18 mouse cellular contexts compared by ENCODE assay signal in the genomic region with DNA sequence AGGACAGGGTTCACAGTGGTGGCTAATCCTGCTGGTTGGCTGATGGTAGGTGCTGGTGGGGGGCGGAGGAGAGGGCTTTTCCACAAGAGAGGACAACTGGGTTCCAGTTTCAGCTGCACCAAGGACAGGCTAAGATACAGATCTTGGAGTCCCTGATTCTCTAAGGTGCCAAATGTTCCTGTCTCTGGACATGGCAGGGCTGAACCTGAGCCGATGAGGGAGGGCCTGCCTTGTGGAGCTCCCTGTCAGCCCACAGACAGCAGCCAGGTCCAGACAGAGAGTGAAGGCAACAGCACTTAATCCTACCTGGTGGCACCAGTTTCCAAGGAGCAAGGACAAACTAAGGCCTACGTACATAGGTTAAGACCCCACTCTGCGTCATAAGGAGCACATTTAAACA. TPM values are rescaled to one million over a fixed set of nuclear protein-coding genes. Genes with fewer than 3 reads are reported as not detected.
"Had no signal": no experiment of that assay in that cellular context is flagged by ENCODE, and none has a peak within 500 bp of the region (broad histone marks: within the 10 kb centered on the region; RNA-seq: fewer than 3 reads in every experiment).

No protein-coding gene starts in this region.

- H3K9me3 ChIP-seq: midbrain, embryonic 10.5 days; midbrain, embryonic 12.5 days; neural tube, embryonic 13.5 days; neural tube, embryonic 15.5 days had no signal

- H3K27ac ChIP-seq: midbrain, embryonic 10.5 days; midbrain, embryonic 12.5 days; neural tube, embryonic 13.5 days; neural tube, embryonic 15.5 days had no signal

- DNase-seq: lung, adult 18-20 months; lung, embryonic 14.5 days; lung, postnatal 10 days; lung, postnatal 4 days; midbrain, embryonic 14.5 days; retina, postnatal 1 day; right cerebral cortex, postnatal 14 days; spleen, adult 18-20 months; thymus, adult 2 months; thymus, postnatal 25 days; thymus, postnatal 4 days had no signal

- H3K4me3 ChIP-seq: midbrain, embryonic 10.5 days; midbrain, embryonic 12.5 days; myocyte; neural tube, embryonic 13.5 days; neural tube, embryonic 15.5 days had no signal

- H3K4me2 ChIP-seq: lung, embryonic 14.5 days; midbrain, embryonic 12.5 days; neural tube, embryonic 13.5 days; neural tube, embryonic 15.5 days had no signal

- H3K9ac ChIP-seq: lung, embryonic 14.5 days; midbrain, embryonic 12.5 days; neural tube, embryonic 13.5 days; neural tube, embryonic 15.5 days had no signal

- ATAC-seq: midbrain, embryonic 16.5 days had no signal

- H3K27me3 ChIP-seq: midbrain, embryonic 12.5 days; neural tube, embryonic 13.5 days; neural tube, embryonic 15.5 days had no signal

RNA-seq across cellular contexts. Expression of a gene that starts 47.4 kb away (rescaled TPM):
- total RNA-seq: megakaryocyte-erythroid progenitor cell, adult 5-6 weeks had no signal
